Mouse (Mus musculus) liver, adult 2 months (tissue): ENCODE measurements around the gene Zfp994. TPM values are rescaled to one million over a fixed set of nuclear protein-coding genes. Genes with fewer than 3 reads are reported as not detected.
"Not testable (repeated sequence)": the region's sequence is repeated elsewhere in the genome, so short reads cannot be mapped to it uniquely, and the experiment has no call there.

Experiments
- DNase-seq: peaks from one replicate; pipeline ENCODE4 v3.0.0-alpha.2; 2011; ENCODE audit warnings: low read depth, low spot score; ENCODE audit errors: extremely low read depth
- H3K27ac ChIP-seq: fragments of 200-500 bp; replicated peaks from 2 replicates; pipeline ENCODE4 v1.5.1; 2012; ENCODE audit warnings: low read depth, mild to moderate bottlenecking, control low read depth, inconsistent platforms, low read length; ENCODE audit not compliant: insufficient read depth
- H3K27me3 ChIP-seq: fragments of 200-500 bp; 2 replicates; pipeline ENCODE4 v1.6.1; 2012; ENCODE audit warnings: mild to moderate bottlenecking, moderate library complexity, low read length, inconsistent platforms; ENCODE audit not compliant: control insufficient read depth, insufficient read depth
- H3K36me3 ChIP-seq: fragments of 200-500 bp; 2 replicates; pipeline ENCODE4 v1.6.1; 2012; ENCODE audit warnings: low read length, inconsistent platforms; ENCODE audit not compliant: control insufficient read depth, insufficient read depth
- H3K4me1 ChIP-seq: fragments of 200-500 bp; 2 replicates; pipeline ENCODE4 v1.6.1; 2011; ENCODE audit warnings: low read length; ENCODE audit not compliant: control insufficient read depth, insufficient read depth
- H3K4me3 ChIP-seq: fragments of 200-500 bp; 2 replicates; pipeline ENCODE4 v1.5.1; 2011; ENCODE audit warnings: low read depth, mild to moderate bottlenecking, control low read depth, low read length, moderate library complexity; ENCODE audit not compliant: insufficient read depth
- H3K79me2 ChIP-seq: fragments of 200-500 bp; 2 replicates; pipeline ENCODE4 v1.6.1; 2012; ENCODE audit warnings: inconsistent platforms, mild to moderate bottlenecking, low read length, moderate library complexity; ENCODE audit not compliant: control insufficient read depth, insufficient read depth
- H3K9ac ChIP-seq: fragments of 200-500 bp; 2 replicates; pipeline ENCODE4 v1.6.1; 2012; ENCODE audit warnings: low read depth, mild to moderate bottlenecking, control low read depth, inconsistent platforms, low read length
- CTCF ChIP-seq: fragments of 200-500 bp; IDR thresholded peaks from 2 replicates; pipeline ENCODE4 v1.5.1; 2011; ENCODE audit warnings: low read depth, low read length, control low read depth
- POLR2A ChIP-seq: fragments of 200-500 bp; IDR thresholded peaks from 2 replicates; pipeline ENCODE4 v1.6.1; 2011; ENCODE audit warnings: low read length, control low read depth; ENCODE audit not compliant: insufficient read depth; ENCODE audit errors: extremely low read depth
- WGBS: fragments of 180-500 bp; shearing (Covaris S2); methylation state at CpG from one replicate; pipeline ENCODE4 v1.1.7; 2018; 5-methylcytosine and 5-hydroxymethylcytosine counted together
- polyA plus RNA-seq: library from polyadenylated mRNA; depleted of rRNA; stranded (reverse); fragments of >200 nt; gene quantifications from 2 replicates; pipeline ENCODE4 v1.2.3, GENCODE M21; 2012; rRNA removed
- total RNA-seq: library from RNA; depleted of rRNA; stranded (reverse); fragments of >200 nt; gene quantifications from 2 replicates; pipeline ENCODE4 v1.2.3, GENCODE M21; 2014; rRNA removed

Zfp994 gene
- total RNA-seq (2.8 and 4.1 TPM in 2 replicates), polyA plus RNA-seq (0.12 and 0.15 TPM in 2 replicates)

GRCm38 (mm10) chr17:22225422-22226012, at the start of gene Zfp994:
Zfp994 (minus strand) TSS chr17:22225616.
- under 1% methylated on average over 23 of the region's 23 CpGs for WGBS
- H3K9ac ChIP-seq = peak within 1 kb of the TSS; percentile 92
- not testable (repeated sequence) for H3K27me3 ChIP-seq, H3K79me2 ChIP-seq, H3K4me1 ChIP-seq, H3K36me3 ChIP-seq
- DNase-seq = peak; percentile 98
- TF ChIP-seq CTCF = peak; percentile 41
- 0 out of 2 replicates have a peak, but pooled peaks have one; percentile 52 for TF ChIP-seq POLR2A
- H3K27ac ChIP-seq = peak within 1 kb of the TSS; percentile 87
- H3K4me3 ChIP-seq = peak within 1 kb of the TSS; percentile 99

GRCm38 (mm10) chr17:22230701-22231100, 5.3 kb upstream of the Zfp994 start:
- not testable (repeated sequence) for H3K9ac ChIP-seq, H3K4me1 ChIP-seq, H3K36me3 ChIP-seq, H3K27me3 ChIP-seq, H3K27ac ChIP-seq, DNase-seq, H3K4me3 ChIP-seq, H3K79me2 ChIP-seq
- WGBS = 65% methylated on average over 19 of the region's 19 CpGs

- H3K4me1 ChIP-seq, H3K79me2 ChIP-seq, H3K36me3 ChIP-seq, H3K27me3 ChIP-seq: not testable (repeated sequence)
- Histone ChIP-seq H3K4me3 (peak overlapping the region; percentile 99), H3K9ac (peak overlapping the region; percentile 66; the same call in 1 of the 2 replicates), H3K27ac (peak overlapping the region; percentile 87; the same call in 1 of the 2 replicates)
- 2% methylated on average over 3 of the region's 3 CpGs for WGBS
- peak; percentile 9 for DNase-seq
These were observed 401 bp downstream of the Zfp994 start for GRCm38 (mm10) chr17:22225015-22225414.

- H3K79me2 ChIP-seq, H3K27me3 ChIP-seq, H3K4me1 ChIP-seq, H3K36me3 ChIP-seq: not testable (repeated sequence)
- peak; percentile 69 for DNase-seq
- Histone ChIP-seq H3K4me3 (peak within 1 kb of the TSS; percentile 57), H3K27ac (0 out of 2 replicates have a peak within 1 kb of the TSS, but pooled peaks have one; percentile 1), H3K9ac (peak within 1 kb of the TSS; percentile 27; the same call in 1 of the 2 replicates)
- TF ChIP-seq CTCF = 0 out of 2 replicates have a peak, but pooled peaks have one; percentile 9
- WGBS = 0% methylated on average over 16 of the region's 16 CpGs
These were observed 59.6 kb downstream of the Zfp994 start, which contains the start of gene Zfp947 for GRCm38 (mm10) chr17:22165722-22166294. Zfp947 (minus strand) TSS chr17:22166190.

GRCm38 (mm10) chr17:22165304-22165703, 60.1 kb downstream of the Zfp994 start:
- H3K36me3 ChIP-seq, H3K27ac ChIP-seq, H3K27me3 ChIP-seq, DNase-seq, H3K79me2 ChIP-seq, H3K4me1 ChIP-seq: not testable (repeated sequence)
- H3K4me3 ChIP-seq = peak overlapping the region; percentile 57
- peak overlapping the region; percentile 27; the same call in 1 of the 2 replicates for H3K9ac ChIP-seq
- WGBS = 16% methylated on average over 3 of the region's 3 CpGs

- H3K4me1 ChIP-seq, H3K27me3 ChIP-seq, H3K4me3 ChIP-seq, H3K79me2 ChIP-seq, H3K9ac ChIP-seq, H3K27ac ChIP-seq, DNase-seq, H3K36me3 ChIP-seq: not testable (repeated sequence)
- WGBS = 63% methylated on average over 4 of the region's 4 CpGs
These were observed 71.5 kb downstream of the Zfp994 start for GRCm38 (mm10) chr17:22153951-22154350.

Other genes with a start within 250 kb of the Zfp994 start
- gene Zfp947, start 59.4 kb downstream of the Zfp994 start, total RNA-seq = 1.3 and 1.4 TPM in 2 replicates
- gene Zfp947, start 59.4 kb downstream of the Zfp994 start, polyA plus RNA-seq = 0.07 and 0.15 TPM in 2 replicates
- gene CT030661.1, start 89.2 kb upstream of the Zfp994 start, total RNA-seq = 5.4 and 7.0 TPM in 2 replicates
- 0.52 and 0.54 TPM in 2 replicates for gene CT030661.1, start 89.2 kb upstream of the Zfp994 start, polyA plus RNA-seq
- 5.6 and 6.3 TPM in 2 replicates for gene Zfp944, start 135.8 kb upstream of the Zfp994 start, total RNA-seq
- 2.8 and 2.9 TPM in 2 replicates for gene Zfp944, start 135.8 kb upstream of the Zfp994 start, polyA plus RNA-seq
- gene Zfp758, start 135.8 kb upstream of the Zfp994 start, total RNA-seq = 5.2 and 6.9 TPM in 2 replicates
- 0.44 and 0.46 TPM in 2 replicates for gene Zfp758, start 135.8 kb upstream of the Zfp994 start, polyA plus RNA-seq
- 9.3 and 11.3 TPM in 2 replicates for gene Zfp946, start 198.6 kb upstream of the Zfp994 start, total RNA-seq
- 3.3 and 5.5 TPM in 2 replicates for gene Zfp946, start 198.6 kb upstream of the Zfp994 start, polyA plus RNA-seq